Mouse (Mus musculus) bone marrow macrophage, adult 2 months (primary cell): ENCODE measurements at regions not wholly inside any gene's neighbourhood (a gene's known extent, or its start where the extent isn't known, plus 50 kb on each side); places are given as distances from the start of the nearest gene placed in this dataset.

ENCODE experiments used
- CTCF ChIP-seq: IDR thresholded peaks from 2 replicates; pipeline ENCODE4 v1.5.1; 2012; ENCODE audit warnings: low read depth, mild to moderate bottlenecking, low read length, moderate library complexity
- POLR2A ChIP-seq: IDR thresholded peaks from 2 replicates; pipeline ENCODE4 v1.6.1; 2012; ENCODE audit warnings: mild to moderate bottlenecking, low read depth, low read length, borderline replicate concordance

GRCm38 (mm10) chr4:12776217-12776578, 604.4 kb upstream of the Fam92a start:
- TF ChIP-seq CTCF (no peak), POLR2A (no peak)
